Mouse (Mus musculus): ENCODE measurements around the gene Rora.

- TF ChIP-seq CTCF (IDR thresholded peaks at IDR 0.05; ENCODE audit: low read depth, low read length) = no peak
- TF ChIP-seq POLR2A (IDR thresholded peaks at IDR 0.05; ENCODE audit: borderline replicate concordance, low read depth, low read length) = no peak
Observed at GRCm38 (mm10) chr9:69303346-69303944, 649.9 kb downstream of the Rora start.
